Mouse (Mus musculus): ENCODE results near the gene Trmt13. TPM values are rescaled to one million over a fixed set of nuclear protein-coding genes. Genes with fewer than 3 reads are reported as not detected.

Gene Trmt13
- total and polyA plus RNA-seq, 2 experiments from 2014 or later, result 5.1 to 19.6 TPM

- no peaks in the 10 kb centered on the region for H3K4me1 ChIP-seq (ENCODE audit: insufficient read depth, low read length)
- WGBS, result 56% methylated on average over 16 of the region's 16 CpGs
- H3K27me3 ChIP-seq (ENCODE audit: insufficient read depth, low read length), result no peaks in the 10 kb centered on the region
- no peak overlapping the region for H3K4me3 ChIP-seq (ENCODE audit: low read length)
- H3K9ac ChIP-seq (replicated peaks; ENCODE audit: low read length), result no peak overlapping the region
- H3K27ac ChIP-seq, result no peak overlapping the region
- peaks cover 33% of the 10 kb centered on the region; the same call in 1 of the 2 replicates for H3K36me3 ChIP-seq (ENCODE audit: insufficient read depth, low read length)
- ATAC-seq (no peak), DNase-seq (ENCODE audit: low spot score) (peak; percentile 6)
- H3K4me2 ChIP-seq (ENCODE audit: low read depth, low read length), result no peak overlapping the region
- no peaks in the 10 kb centered on the region for H3K9me3 ChIP-seq (ENCODE audit: low read length)
- TF ChIP-seq CTCF (IDR thresholded peaks at IDR 0.05; ENCODE audit: low read depth), result no peak
Measured at GRCm38 (mm10) chr3:116536428-116537199, 77.8 kb downstream of the Trmt13 start.

Other genes starting within 250 kb of the Trmt13 start
- gene Cdc14a, start 190.6 kb downstream of the Trmt13 start, total RNA-seq (2014; rRNA removed), result 7.2 and 13.3 TPM in 2 replicates
- gene Cdc14a, start 190.6 kb downstream of the Trmt13 start, polyA plus RNA-seq (2015; fragmentation: Nextera tagmentation; extraction: Ambion mirVana), result 3.8 and 4.3 TPM in 2 replicates
- 70.9 and 77.8 TPM in 2 replicates for gene Rtca, start 106.4 kb downstream of the Trmt13 start, total RNA-seq (2014; rRNA removed)
- 132 and 138 TPM in 2 replicates for gene Rtca, start 106.4 kb downstream of the Trmt13 start, polyA plus RNA-seq (2015; fragmentation: Nextera tagmentation; extraction: Ambion mirVana)
- 9.7 and 36.1 TPM in 2 replicates for gene Dbt, start 101.5 kb downstream of the Trmt13 start, total RNA-seq (2014; rRNA removed)
- 13.8 and 14.8 TPM in 2 replicates for gene Dbt, start 101.5 kb downstream of the Trmt13 start, polyA plus RNA-seq (2015; fragmentation: Nextera tagmentation; extraction: Ambion mirVana)
- 0.05 TPM in 1 of 2 replicates, not detected in the other for gene Lrrc39, start 51.6 kb downstream of the Trmt13 start, total RNA-seq (2014; rRNA removed)
- gene Lrrc39, start 51.6 kb downstream of the Trmt13 start, polyA plus RNA-seq (2015; fragmentation: Nextera tagmentation; extraction: Ambion mirVana), result 0.30 and 0.33 TPM in 2 replicates
- gene Sass6, start 19.6 kb downstream of the Trmt13 start, total RNA-seq (2014; rRNA removed), result 7.0 and 7.7 TPM in 2 replicates
- gene Sass6, start 19.6 kb downstream of the Trmt13 start, polyA plus RNA-seq (2015; fragmentation: Nextera tagmentation; extraction: Ambion mirVana), result 9.6 and 10.0 TPM in 2 replicates
- 40.4 and 49.3 TPM in 2 replicates for gene Mfsd14a, start 48.1 kb upstream of the Trmt13 start, total RNA-seq (2014; rRNA removed)
- gene Mfsd14a, start 48.1 kb upstream of the Trmt13 start, polyA plus RNA-seq (2015; fragmentation: Nextera tagmentation; extraction: Ambion mirVana), result 53.4 and 55.6 TPM in 2 replicates
- gene Gm43191, start 66.7 kb upstream of the Trmt13 start, total RNA-seq (2014; rRNA removed), result not detected in 2 replicates
- not detected in 2 replicates for gene Gm43191, start 66.7 kb upstream of the Trmt13 start, polyA plus RNA-seq (2015; fragmentation: Nextera tagmentation; extraction: Ambion mirVana)
- gene Slc35a3, start 98.2 kb upstream of the Trmt13 start, total RNA-seq (2014; rRNA removed), result 15.9 and 20.7 TPM in 2 replicates
- gene Slc35a3, start 98.2 kb upstream of the Trmt13 start, polyA plus RNA-seq (2015; fragmentation: Nextera tagmentation; extraction: Ambion mirVana), result 7.0 and 8.0 TPM in 2 replicates
- gene Agl, start 193.6 kb upstream of the Trmt13 start, total RNA-seq (2014; rRNA removed), result 14.3 and 16.1 TPM in 2 replicates
- 13.6 and 13.9 TPM in 2 replicates for gene Agl, start 193.6 kb upstream of the Trmt13 start, polyA plus RNA-seq (2015; fragmentation: Nextera tagmentation; extraction: Ambion mirVana)
- 3.3 and 4.1 TPM in 2 replicates for gene Frrs1, start 244.9 kb upstream of the Trmt13 start, total RNA-seq (2014; rRNA removed)
- 5.0 and 6.0 TPM in 2 replicates for gene Frrs1, start 244.9 kb upstream of the Trmt13 start, polyA plus RNA-seq (2015; fragmentation: Nextera tagmentation; extraction: Ambion mirVana)